Mouse (Mus musculus): ENCODE data around the gene Cacng8.

DNA sequence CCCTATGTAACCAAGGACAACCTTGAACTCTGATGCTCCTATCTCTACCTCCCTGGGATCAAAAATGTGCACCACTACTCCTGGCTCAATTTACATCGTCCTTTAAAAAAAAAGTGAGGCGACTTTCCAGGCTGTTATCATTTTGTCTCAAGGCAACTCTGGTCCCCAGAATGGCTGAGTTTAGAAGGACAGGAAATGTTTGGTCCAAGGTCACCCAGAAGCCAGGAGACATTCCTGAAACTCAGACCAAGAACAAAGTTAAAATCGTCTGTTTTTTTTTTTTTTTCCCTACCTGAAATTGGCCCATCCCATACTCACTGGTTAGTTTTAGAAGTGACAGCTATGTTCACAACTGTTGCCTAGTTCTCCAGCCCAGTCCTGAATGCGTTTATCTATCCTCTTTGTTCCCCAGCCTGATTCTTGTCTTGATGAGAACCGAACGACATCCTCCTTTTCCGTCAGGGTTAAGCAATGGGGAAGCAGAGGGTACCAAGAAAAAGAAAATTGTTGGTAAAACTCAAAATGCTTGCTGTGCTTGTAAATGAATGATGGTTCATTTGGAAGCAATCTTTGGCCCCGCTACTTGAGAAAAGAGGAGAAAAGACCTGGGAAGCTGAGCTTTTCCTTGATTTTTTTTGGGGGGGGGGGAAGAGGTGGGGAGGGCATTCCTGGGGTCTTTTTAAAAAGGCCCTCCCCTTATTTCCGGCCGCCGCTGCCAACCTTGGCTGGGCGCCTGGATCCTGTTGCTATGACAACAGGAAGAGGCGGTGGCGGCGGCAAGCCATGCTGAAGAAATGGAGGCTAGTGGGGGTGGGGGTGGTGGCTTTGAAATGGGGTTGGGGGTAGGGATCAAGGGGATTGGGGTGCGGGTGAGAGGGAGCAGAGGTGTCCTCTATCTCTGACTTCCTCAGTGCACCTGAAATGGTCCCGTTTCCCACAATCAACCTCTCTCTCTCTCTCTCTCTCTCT lies 755 bp upstream of the Cacng8 start:
- TF ChIP-seq POLR2A (IDR thresholded peaks at IDR 0.05; ENCODE audit: low read depth, low read length) (no peak), CTCF (IDR thresholded peaks at IDR 0.05; ENCODE audit: borderline replicate concordance, insufficient read depth, low read length) (no peak)

Data from embryonic fibroblast, embryonic 13.5 days (primary cell).